Mouse (Mus musculus) cerebellum, adult 2 months (tissue): ENCODE results near the gene Slc38a10.

Experiments
- CTCF ChIP-seq: fragments of 200-500 bp; IDR thresholded peaks from 2 replicates; pipeline ENCODE4 v1.5.1; 2011; ENCODE audit warnings: low read depth, mild to moderate bottlenecking, control low read depth, low read length, moderate library complexity, borderline replicate concordance; ENCODE audit not compliant: insufficient read depth
- POLR2A ChIP-seq: fragments of 200-500 bp; IDR thresholded peaks from 2 replicates; pipeline ENCODE4 v1.6.1; 2011; ENCODE audit warnings: low read length, control low read depth, borderline replicate concordance; ENCODE audit not compliant: insufficient read depth

DNA sequence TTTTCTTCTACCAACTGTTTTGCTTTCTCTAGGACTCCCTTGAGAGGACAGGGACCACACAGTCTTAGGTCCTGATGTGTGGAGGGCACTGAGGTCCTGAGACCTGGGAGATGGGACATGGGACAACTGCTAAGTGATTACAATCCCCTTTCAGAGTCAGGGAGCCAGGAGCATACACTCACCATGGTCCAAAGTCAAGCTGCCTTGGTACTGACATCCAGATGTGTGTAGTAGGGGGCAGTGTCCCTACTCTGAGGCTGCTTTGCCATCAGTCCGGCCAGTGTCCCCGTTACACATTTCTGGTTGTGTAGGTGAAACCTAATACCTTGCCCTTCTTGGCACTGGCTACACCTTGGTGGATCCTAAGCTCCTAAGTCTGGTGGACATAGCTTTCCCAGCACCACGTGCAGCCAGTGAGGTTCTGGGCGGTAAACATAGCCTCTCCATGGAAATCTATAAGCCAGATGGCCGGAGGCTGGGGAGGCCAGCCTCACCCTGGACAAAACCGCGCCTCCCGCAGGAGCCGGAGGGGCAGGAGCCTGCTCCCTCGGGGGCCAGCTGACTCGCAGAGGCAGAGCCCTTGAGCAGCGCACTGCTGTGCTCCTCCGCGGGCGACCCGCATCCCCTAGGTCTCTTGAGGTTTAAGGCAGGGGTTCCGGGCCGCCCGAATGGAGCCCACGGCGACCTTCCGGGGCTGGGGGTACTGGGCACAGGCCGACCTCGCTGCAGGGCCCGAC, 65.1 kb downstream of the Slc38a10 start:
- TF ChIP-seq CTCF (no peak), POLR2A (no peak)
